Mouse (Mus musculus) liver, adult 2 months (tissue): ENCODE results near the gene Plppr1. TPM values are rescaled to one million over a fixed set of nuclear protein-coding genes. Genes with fewer than 3 reads are reported as not detected.
A peak's percentile ranks its signal among the peaks of the same experiment; 100 is the strongest.

Source experiments
- DNase-seq: peaks from one replicate; pipeline ENCODE4 v3.0.0-alpha.2; 2011; ENCODE audit warnings: low read depth, low spot score; ENCODE audit errors: extremely low read depth
- H3K27ac ChIP-seq: fragments of 200-500 bp; replicated peaks from 2 replicates; pipeline ENCODE4 v1.5.1; 2012; ENCODE audit warnings: low read depth, mild to moderate bottlenecking, control low read depth, inconsistent platforms, low read length; ENCODE audit not compliant: insufficient read depth
- H3K27me3 ChIP-seq: fragments of 200-500 bp; 2 replicates; pipeline ENCODE4 v1.6.1; 2012; ENCODE audit warnings: mild to moderate bottlenecking, moderate library complexity, low read length, inconsistent platforms; ENCODE audit not compliant: control insufficient read depth, insufficient read depth
- H3K36me3 ChIP-seq: fragments of 200-500 bp; 2 replicates; pipeline ENCODE4 v1.6.1; 2012; ENCODE audit warnings: low read length, inconsistent platforms; ENCODE audit not compliant: control insufficient read depth, insufficient read depth
- H3K4me1 ChIP-seq: fragments of 200-500 bp; 2 replicates; pipeline ENCODE4 v1.6.1; 2011; ENCODE audit warnings: low read length; ENCODE audit not compliant: control insufficient read depth, insufficient read depth
- H3K4me3 ChIP-seq: fragments of 200-500 bp; 2 replicates; pipeline ENCODE4 v1.5.1; 2011; ENCODE audit warnings: low read depth, mild to moderate bottlenecking, control low read depth, low read length, moderate library complexity; ENCODE audit not compliant: insufficient read depth
- H3K79me2 ChIP-seq: fragments of 200-500 bp; 2 replicates; pipeline ENCODE4 v1.6.1; 2012; ENCODE audit warnings: inconsistent platforms, mild to moderate bottlenecking, low read length, moderate library complexity; ENCODE audit not compliant: control insufficient read depth, insufficient read depth
- H3K9ac ChIP-seq: fragments of 200-500 bp; 2 replicates; pipeline ENCODE4 v1.6.1; 2012; ENCODE audit warnings: low read depth, mild to moderate bottlenecking, control low read depth, inconsistent platforms, low read length
- CTCF ChIP-seq: fragments of 200-500 bp; IDR thresholded peaks from 2 replicates; pipeline ENCODE4 v1.5.1; 2011; ENCODE audit warnings: low read depth, low read length, control low read depth
- POLR2A ChIP-seq: fragments of 200-500 bp; IDR thresholded peaks from 2 replicates; pipeline ENCODE4 v1.6.1; 2011; ENCODE audit warnings: low read length, control low read depth; ENCODE audit not compliant: insufficient read depth; ENCODE audit errors: extremely low read depth
- WGBS: fragments of 180-500 bp; shearing (Covaris S2); methylation state at CpG from one replicate; pipeline ENCODE4 v1.1.7; 2018; 5-methylcytosine and 5-hydroxymethylcytosine counted together
- polyA plus RNA-seq: library from polyadenylated mRNA; depleted of rRNA; stranded (reverse); fragments of >200 nt; gene quantifications from 2 replicates; pipeline ENCODE4 v1.2.3, GENCODE M21; 2012
- total RNA-seq: library from RNA; depleted of rRNA; stranded (reverse); fragments of >200 nt; gene quantifications from 2 replicates; pipeline ENCODE4 v1.2.3, GENCODE M21; 2014

Gene Plppr1
- total and polyA plus RNA-seq, 2 experiments, result under 0.01 TPM; not detected in 1

GRCm38 (mm10) chr4:49072886-49073285 is 13.8 kb downstream of the Plppr1 start:
- TF ChIP-seq CTCF (no peak), POLR2A (no peak)
- H3K27me3 ChIP-seq, result no peaks in the 10 kb centered on the region; the same call in 1 of the 2 replicates
- H3K36me3 ChIP-seq, result no peaks in the 10 kb centered on the region
- WGBS, result 7% methylated on average over 4 of the region's 4 CpGs
- peaks cover 7% of the 10 kb centered on the region; the same call in 1 of the 2 replicates for H3K4me1 ChIP-seq
- H3K27ac ChIP-seq, result no peak overlapping the region
- H3K79me2 ChIP-seq, result no peaks in the 10 kb centered on the region
- no peak overlapping the region for H3K9ac ChIP-seq
- DNase-seq, result peak; percentile 95
- no peak overlapping the region for H3K4me3 ChIP-seq

GRCm38 (mm10) chr4:49075881-49076280 is 16.8 kb downstream of the Plppr1 start:
- no peak overlapping the region for H3K9ac ChIP-seq
- H3K27me3 ChIP-seq, result no peaks in the 10 kb centered on the region; the same call in 1 of the 2 replicates
- DNase-seq, result peak; percentile 86
- WGBS, result 28% methylated on average over 2 of the region's 2 CpGs
- no peak overlapping the region for H3K27ac ChIP-seq
- no peaks in the 10 kb centered on the region for H3K36me3 ChIP-seq
- no peak overlapping the region for H3K4me3 ChIP-seq
- peaks cover 7% of the 10 kb centered on the region; the same call in 1 of the 2 replicates for H3K4me1 ChIP-seq
- H3K79me2 ChIP-seq, result no peaks in the 10 kb centered on the region
- TF ChIP-seq CTCF (no peak), POLR2A (no peak)

GRCm38 (mm10) chr4:49079399-49079798 is 20.3 kb downstream of the Plppr1 start:
- no peaks in the 10 kb centered on the region for H3K27me3 ChIP-seq
- H3K79me2 ChIP-seq, result no peaks in the 10 kb centered on the region
- no peak overlapping the region for H3K4me3 ChIP-seq
- H3K9ac ChIP-seq, result no peak overlapping the region
- 83% methylated on average over 1 of the region's 1 CpGs for WGBS
- DNase-seq, result no peak
- no peak overlapping the region for H3K27ac ChIP-seq
- H3K36me3 ChIP-seq, result no peaks in the 10 kb centered on the region
- H3K4me1 ChIP-seq, result peaks cover 2% of the 10 kb centered on the region; the same call in 1 of the 2 replicates
- TF ChIP-seq CTCF, result no peak

GRCm38 (mm10) chr4:49088205-49088604 is 29.1 kb downstream of the Plppr1 start:
- H3K79me2 ChIP-seq, result no peaks in the 10 kb centered on the region
- WGBS, result 76% methylated on average over 3 of the region's 3 CpGs
- H3K4me1 ChIP-seq, result no peaks in the 10 kb centered on the region
- H3K27ac ChIP-seq, result no peak overlapping the region
- no peaks in the 10 kb centered on the region for H3K27me3 ChIP-seq
- no peaks in the 10 kb centered on the region for H3K36me3 ChIP-seq
- TF ChIP-seq CTCF (no peak), POLR2A (no peak)
- H3K9ac ChIP-seq, result no peak overlapping the region
- no peak overlapping the region for H3K4me3 ChIP-seq
- no peak for DNase-seq

GRCm38 (mm10) chr4:49090461-49090860 is 31.4 kb downstream of the Plppr1 start:
- H3K27me3 ChIP-seq, result no peaks in the 10 kb centered on the region
- H3K36me3 ChIP-seq, result no peaks in the 10 kb centered on the region
- no peaks in the 10 kb centered on the region for H3K4me1 ChIP-seq
- no peak for DNase-seq
- H3K4me3 ChIP-seq, result no peak overlapping the region
- no peak for TF ChIP-seq CTCF
- TF ChIP-seq POLR2A, result no peak
- 98% methylated on average over 1 of the region's 1 CpGs for WGBS
- H3K9ac ChIP-seq, result no peak overlapping the region
- no peaks in the 10 kb centered on the region for H3K79me2 ChIP-seq
- no peak overlapping the region for H3K27ac ChIP-seq

DNA sequence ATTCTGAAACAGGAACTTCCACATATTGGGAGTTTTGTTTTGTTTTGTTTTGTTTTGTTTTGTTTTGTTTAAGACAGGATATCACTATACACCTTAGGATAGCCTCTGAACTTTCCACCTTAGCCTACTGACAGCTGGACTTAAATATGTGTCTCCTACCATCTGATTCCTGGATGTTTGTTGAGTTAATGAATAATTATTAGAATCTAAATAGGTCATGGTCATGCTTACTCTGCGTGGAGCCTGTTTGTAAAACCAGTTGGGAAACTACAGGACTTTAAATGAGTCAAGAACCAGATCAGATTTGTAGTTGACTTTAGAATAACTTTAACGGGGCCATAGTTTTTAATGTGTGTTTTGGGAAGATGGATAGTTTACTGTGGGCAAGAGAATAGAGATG is 40.4 kb downstream of the Plppr1 start:
- no peaks in the 10 kb centered on the region for H3K27me3 ChIP-seq
- no peak overlapping the region for H3K27ac ChIP-seq
- TF ChIP-seq CTCF (no peak), POLR2A (no peak)
- H3K79me2 ChIP-seq, result no peaks in the 10 kb centered on the region
- no peak overlapping the region for H3K9ac ChIP-seq
- H3K4me1 ChIP-seq, result peaks cover 15% of the 10 kb centered on the region
- peak; percentile 93 for DNase-seq
- WGBS, result 22% methylated on average over 2 of the region's 2 CpGs
- H3K36me3 ChIP-seq, result no peaks in the 10 kb centered on the region
- no peak overlapping the region for H3K4me3 ChIP-seq
